Mouse (Mus musculus): ENCODE data around the gene Gpr25.

DNA sequence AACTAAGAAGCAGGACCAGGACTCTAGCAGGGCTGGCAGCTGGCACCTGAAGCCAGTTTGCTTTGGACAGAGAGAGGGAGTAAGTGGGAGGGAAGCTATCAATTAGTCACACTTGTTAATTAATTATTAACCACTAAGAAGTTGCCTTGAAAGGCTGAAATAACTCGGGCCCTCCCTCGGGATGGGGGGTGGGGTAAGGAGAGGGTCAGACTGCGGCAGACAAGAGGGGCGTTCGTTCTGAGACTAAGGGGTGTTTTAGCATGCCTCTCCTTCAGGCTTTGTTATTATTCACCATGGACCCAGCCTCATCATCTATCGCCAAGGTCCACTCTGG lies 31.7 kb downstream of the Gpr25 start:
- TF ChIP-seq CTCF (IDR thresholded peaks at IDR 0.05; ENCODE audit: control insufficient read depth, insufficient read depth, insufficient replicate concordance, low read depth, low read length): no peak
- no peak for TF ChIP-seq POLR2A (IDR thresholded peaks at IDR 0.05; ENCODE audit: control insufficient read depth, low read depth, low read length)
